Comparison of ENCODE assay signal across 23 mouse cellular contexts in genomic region chr10:5045671-5046070, GRCm38 (mm10). TPM values are rescaled to one million over a fixed set of nuclear protein-coding genes. Genes with fewer than 3 reads are reported as not detected.
DNase-seq lines count a peak whose midpoint lies in the region; ATAC-seq and TF ChIP-seq lines count a peak whose summit lies in the region.
"Had no signal": no experiment of that assay in that cellular context is flagged by ENCODE, and none has a peak within 500 bp of the region (broad histone marks: within the 10 kb centered on the region; RNA-seq: fewer than 3 reads in every experiment).

No protein-coding gene starts in this region.

- no peak overlapping the region for H3K4me2 ChIP-seq in midbrain, embryonic 11.5 days
- H3K4me2 ChIP-seq in midbrain, embryonic 15.5 days: no peak overlapping the region
- H3K4me2 ChIP-seq in stomach, postnatal 0 days (replicated peaks; ENCODE audit: low read depth): no peak overlapping the region
- H3K4me2 ChIP-seq: forebrain, embryonic 13.5 days; heart, embryonic 11.5 days; heart, embryonic 15.5 days; hindbrain, embryonic 13.5 days had no signal

- no peak overlapping the region for H3K9ac ChIP-seq in midbrain, embryonic 11.5 days (ENCODE audit: low read length)
- H3K9ac ChIP-seq in midbrain, embryonic 15.5 days: no peak overlapping the region
- no peak overlapping the region for H3K9ac ChIP-seq in stomach, postnatal 0 days (ENCODE audit: low read length)
- H3K9ac ChIP-seq: forebrain, embryonic 13.5 days; forebrain, postnatal 0 days; heart, embryonic 15.5 days; hindbrain, embryonic 13.5 days had no signal

- H3K4me3 ChIP-seq in gastrocnemius, adult 2 months: no peak overlapping the region
- no peak overlapping the region for H3K4me3 ChIP-seq in midbrain, embryonic 11.5 days (ENCODE audit: low read depth, low read length)
- H3K4me3 ChIP-seq in midbrain, embryonic 15.5 days: no peak overlapping the region
- no peak overlapping the region for H3K4me3 ChIP-seq in stomach, postnatal 0 days (ENCODE audit: low read depth, low read length)
- H3K4me3 ChIP-seq: embryonic facial prominence, embryonic 10.5 days; forebrain, embryonic 13.5 days; heart, embryonic 15.5 days; hindbrain, embryonic 13.5 days had no signal

- H3K27ac ChIP-seq in gastrocnemius, adult 2 months: peak overlapping the region; percentile 57; the same call in 1 of the 2 replicates
- H3K27ac ChIP-seq in midbrain, embryonic 11.5 days (ENCODE audit: low read depth, low read length): no peak overlapping the region
- no peak overlapping the region for H3K27ac ChIP-seq in midbrain, embryonic 15.5 days
- no peak overlapping the region for H3K27ac ChIP-seq in stomach, postnatal 0 days (replicated peaks)
- H3K27ac ChIP-seq: embryonic facial prominence, embryonic 10.5 days; forebrain, embryonic 13.5 days; heart, embryonic 15.5 days; hindbrain, embryonic 13.5 days; hindbrain, postnatal 0 days had no signal

- no peaks in the 10 kb centered on the region for H3K36me3 ChIP-seq in midbrain, embryonic 11.5 days (ENCODE audit: control insufficient read depth, insufficient read depth, low read length)
- peaks cover 10% of the 10 kb centered on the region; the same call in 1 of the 2 replicates for H3K36me3 ChIP-seq in midbrain, embryonic 15.5 days (replicated peaks)
- peaks cover 3% of the 10 kb centered on the region; the same call in 1 of the 2 replicates for H3K36me3 ChIP-seq in stomach, postnatal 0 days (ENCODE audit: control insufficient read depth, insufficient read depth, low read length)

- TF ChIP-seq CTCF in gastrocnemius, adult 2 months (IDR thresholded peaks at IDR 0.05): no peak
- no peak for TF ChIP-seq CTCF in stomach, postnatal 0 days (IDR thresholded peaks at IDR 0.05; ENCODE audit: low read depth)

- no peak for ATAC-seq in midbrain, embryonic 11.5 days (ENCODE audit: low FRiP score)
- no peak for ATAC-seq in midbrain, embryonic 15.5 days (replicated peaks)
- 0 out of 2 replicates have a peak, but pooled peaks have one; percentile 42 for ATAC-seq in megakaryocyte progenitor cell, adult 5-6 weeks (replicated peaks; ENCODE audit: poor library complexity)
- ATAC-seq in stomach, postnatal 0 days (ENCODE audit: low FRiP score, low TSS enrichment): no peak
- ATAC-seq: forebrain, embryonic 13.5 days; forebrain, postnatal 0 days had no signal

- DNase-seq in gastrocnemius, adult 2 months: no peak
- no peak for DNase-seq in gastrocnemius, postnatal 36 days
- DNase-seq in midbrain, embryonic 11.5 days (ENCODE audit: low spot score, missing footprints): peak; percentile 21
- DNase-seq in embryo, embryonic 10.5 days (ENCODE audit: low spot score): no peak
- no peak for DNase-seq in stomach, postnatal 0 days (ENCODE audit: low spot score)
- DNase-seq: adrenal gland, postnatal 10 days; cerebellum, adult 11-12 months; cerebellum, adult 9-11 months; cerebellum, postnatal 36 days; forebrain, postnatal 0 days; gastrocnemius, postnatal 25 days; heart, adult 18-20 months; heart, postnatal 14 days had no signal

- TF ChIP-seq EP300 in stomach, postnatal 0 days (optimal IDR thresholded peaks at IDR 0.05): no peak

- WGBS in midbrain, embryonic 11.5 days: 94% methylated on average over 5 of the region's 5 CpGs
- 89% methylated on average over 5 of the region's 5 CpGs for WGBS in midbrain, embryonic 15.5 days
- WGBS in stomach, postnatal 0 days: 91% methylated on average over 5 of the region's 5 CpGs

- no peaks in the 10 kb centered on the region for H3K9me3 ChIP-seq in midbrain, embryonic 11.5 days (ENCODE audit: control insufficient read depth, low read length)
- no peaks in the 10 kb centered on the region for H3K9me3 ChIP-seq in midbrain, embryonic 15.5 days
- H3K9me3 ChIP-seq in stomach, postnatal 0 days (ENCODE audit: control insufficient read depth, low read length): no peaks in the 10 kb centered on the region
- H3K9me3 ChIP-seq: embryonic facial prominence, embryonic 10.5 days; forebrain, embryonic 13.5 days; heart, embryonic 15.5 days; hindbrain, embryonic 13.5 days had no signal

- no peaks in the 10 kb centered on the region for H3K27me3 ChIP-seq in midbrain, embryonic 11.5 days (ENCODE audit: control insufficient read depth, insufficient read depth, low read length)
- H3K27me3 ChIP-seq in midbrain, embryonic 15.5 days (replicated peaks): no peaks in the 10 kb centered on the region
- H3K27me3 ChIP-seq in stomach, postnatal 0 days (ENCODE audit: control insufficient read depth, insufficient read depth, low read length): no peaks in the 10 kb centered on the region
- H3K27me3 ChIP-seq: forebrain, embryonic 13.5 days; heart, embryonic 15.5 days; hindbrain, embryonic 13.5 days had no signal

- H3K4me1 ChIP-seq in midbrain, embryonic 11.5 days (ENCODE audit: control insufficient read depth, insufficient read depth, low read length): no peaks in the 10 kb centered on the region
- no peaks in the 10 kb centered on the region for H3K4me1 ChIP-seq in midbrain, embryonic 15.5 days
- no peaks in the 10 kb centered on the region for H3K4me1 ChIP-seq in stomach, postnatal 0 days (replicated peaks; ENCODE audit: control insufficient read depth, insufficient read depth)
- H3K4me1 ChIP-seq: embryonic facial prominence, embryonic 10.5 days; forebrain, embryonic 13.5 days; heart, embryonic 15.5 days; hindbrain, embryonic 13.5 days had no signal

- intact Hi-C loops in gastrocnemius, adult 2 months (cut with DNase I): no loop called here
- intact Hi-C loops in gastrocnemius, postnatal 36 days (cut with DNase I): no loop called here

RNA-seq across cellular contexts. Expression of gene Gm10097, which starts 23.3 kb away (rescaled TPM):
- under 1 TPM; 0.23 to 0.36 TPM for total RNA-seq in gastrocnemius, adult 2 months (2021)
- under 1 TPM in 1 of 2 experiments, not detected in 1; 0.26 TPM for total RNA-seq in gastrocnemius, postnatal 36 days (2021)
- polyA plus RNA-seq in midbrain, embryonic 11.5 days (2014; fragmentation: Nextera tagmentation; extraction: Ambion mirVana): 0.06 TPM in 1 of 2 replicates, not detected in the other
- 0.10 and 0.17 TPM in 2 replicates for polyA plus RNA-seq in midbrain, embryonic 15.5 days (2015; fragmentation: Nextera tagmentation; extraction: Ambion mirVana)
- total RNA-seq in megakaryocyte progenitor cell, adult 5-6 weeks (2015): not detected in 2 replicates
- total RNA-seq in megakaryocyte progenitor cell, adult 5-6 weeks (2017): 0.04 TPM in 1 of 2 replicates, not detected in the other
- 0.06 and 0.07 TPM in 2 replicates for polyA plus RNA-seq in stomach, postnatal 0 days (2015; fragmentation: Nextera tagmentation; extraction: Ambion mirVana)
- total RNA-seq: ES-E14; hematopoietic stem cell, adult 5-6 weeks; hindbrain, postnatal 0 days had no signal
- polyA plus RNA-seq: forebrain, postnatal 0 days had no signal
